Mouse (Mus musculus): ENCODE results near the gene Nup210l.
"Not testable (repeated sequence)": the region's sequence is repeated elsewhere in the genome, so short reads cannot be mapped to it uniquely, and the experiment has no call there.

The Nup210l gene

DNA sequence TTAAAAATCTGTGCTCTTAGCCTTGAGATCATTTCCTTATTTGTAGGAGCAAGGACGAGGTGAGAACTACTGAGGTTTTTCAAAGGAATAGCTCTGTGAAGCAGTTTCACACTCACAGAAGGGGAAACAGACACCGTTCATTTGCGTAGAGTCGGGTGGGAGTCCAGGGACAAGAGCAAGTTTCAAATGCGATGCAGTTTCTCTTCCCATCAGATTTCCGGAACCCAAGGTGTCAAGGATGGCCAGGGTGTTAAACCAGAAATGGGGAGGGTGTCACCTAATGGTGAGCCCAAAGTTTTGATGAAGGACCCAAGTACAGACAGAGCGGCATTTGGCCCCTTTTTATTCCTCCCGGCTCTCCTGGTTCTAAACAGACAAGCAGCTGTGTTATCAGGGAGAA, 127.1 kb downstream of the Nup210l start:
- no peak for DNase-seq

DNA sequence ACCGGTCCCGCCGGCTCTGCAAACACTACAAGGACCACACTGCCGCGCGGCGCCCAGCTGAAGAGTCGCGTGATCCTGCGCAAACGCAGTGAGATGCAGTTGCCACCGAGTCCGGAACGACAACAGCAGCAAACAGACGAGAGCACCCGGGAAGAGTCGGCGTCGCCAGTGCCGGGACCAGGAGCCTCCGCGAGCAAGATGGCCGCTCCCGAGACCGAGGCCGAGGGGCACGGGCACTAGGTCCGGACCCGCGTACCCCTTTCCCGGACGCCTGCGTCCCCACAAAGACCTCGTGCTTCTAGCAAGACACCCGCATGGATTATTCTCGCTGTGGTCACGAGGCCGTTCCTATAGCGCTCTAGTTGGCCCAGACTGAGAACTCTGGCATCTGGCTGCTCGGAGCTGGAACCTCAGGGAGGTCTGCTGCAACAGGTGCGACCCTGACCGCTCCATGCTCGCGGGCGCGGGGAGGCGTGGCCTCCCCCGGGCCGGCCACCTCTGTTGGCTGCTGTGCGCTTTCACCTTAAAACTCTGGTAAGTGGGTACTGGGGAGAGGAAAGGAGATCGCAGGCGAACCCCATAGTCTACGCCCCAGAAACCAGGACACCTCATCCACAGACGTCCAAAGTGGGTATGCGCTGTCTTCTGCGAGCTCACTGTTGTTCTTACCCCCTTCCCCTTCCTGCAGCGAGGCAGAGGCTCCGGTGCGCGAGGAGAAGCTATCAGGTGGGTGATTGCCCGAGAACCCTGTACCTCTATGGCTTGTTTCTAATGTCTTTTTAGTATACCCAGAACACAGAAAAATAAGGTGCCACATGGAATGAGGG, 127.8 kb downstream of the Nup210l start, which contains the start of gene Jtb:
Jtb (plus strand) TSS at position 91 of the 827 bp plus-strand sequence.
- peak; percentile 92 for DNase-seq

DNA sequence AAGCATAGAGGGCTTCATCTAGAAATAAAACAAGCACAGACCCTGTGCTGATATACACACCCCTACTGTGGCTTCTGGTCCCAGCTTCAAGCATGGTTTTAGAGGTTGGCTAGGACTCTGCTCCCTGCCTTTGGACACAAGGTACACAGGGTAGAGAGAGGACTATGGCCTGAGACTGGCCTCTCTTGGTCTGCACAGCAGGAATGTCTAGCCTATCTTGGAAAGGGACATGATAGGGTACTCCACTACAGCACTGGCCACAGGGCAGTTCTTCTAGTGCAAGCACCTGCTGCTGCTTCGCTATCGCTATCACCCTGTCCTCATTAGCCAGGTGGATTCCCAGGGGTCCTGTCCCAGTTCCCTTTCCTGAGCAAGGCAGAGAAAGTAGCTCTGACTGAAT, 137.3 kb downstream of the Nup210l start:
- no peak for DNase-seq

DNA sequence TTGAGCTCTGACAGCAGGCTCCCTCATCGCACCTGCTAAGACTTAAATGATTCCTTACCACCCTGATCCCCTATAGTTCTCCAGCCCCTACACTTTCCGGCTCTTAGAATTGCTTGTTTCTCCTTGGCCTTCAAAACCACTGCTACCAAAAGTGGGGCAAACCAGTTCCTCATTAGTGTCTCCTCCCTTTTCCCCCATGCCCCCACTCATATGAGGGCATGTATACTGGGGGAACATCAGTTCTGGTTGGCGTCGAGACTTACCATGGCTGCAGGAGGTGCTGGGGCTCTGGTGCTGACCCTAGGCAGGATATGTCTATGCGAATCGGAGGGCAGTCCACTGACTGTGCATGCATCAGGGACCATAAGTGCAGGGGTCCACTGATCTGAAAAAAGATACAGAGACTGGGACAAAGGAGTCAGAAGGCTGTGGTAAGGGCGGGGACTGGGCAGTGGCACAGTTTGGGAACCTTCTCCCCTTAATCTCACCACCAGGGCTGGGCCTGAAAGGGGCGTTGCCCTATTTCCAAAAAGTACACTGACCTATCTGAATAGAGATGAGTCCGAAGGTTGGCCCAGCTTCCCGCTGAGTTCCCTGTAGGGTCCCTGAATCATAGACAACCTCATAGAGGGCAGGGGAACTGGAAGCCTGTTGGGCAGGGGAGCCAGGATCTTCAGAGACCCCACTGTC, 137.9 kb downstream of the Nup210l start:
- DNase-seq: no peak

DNA sequence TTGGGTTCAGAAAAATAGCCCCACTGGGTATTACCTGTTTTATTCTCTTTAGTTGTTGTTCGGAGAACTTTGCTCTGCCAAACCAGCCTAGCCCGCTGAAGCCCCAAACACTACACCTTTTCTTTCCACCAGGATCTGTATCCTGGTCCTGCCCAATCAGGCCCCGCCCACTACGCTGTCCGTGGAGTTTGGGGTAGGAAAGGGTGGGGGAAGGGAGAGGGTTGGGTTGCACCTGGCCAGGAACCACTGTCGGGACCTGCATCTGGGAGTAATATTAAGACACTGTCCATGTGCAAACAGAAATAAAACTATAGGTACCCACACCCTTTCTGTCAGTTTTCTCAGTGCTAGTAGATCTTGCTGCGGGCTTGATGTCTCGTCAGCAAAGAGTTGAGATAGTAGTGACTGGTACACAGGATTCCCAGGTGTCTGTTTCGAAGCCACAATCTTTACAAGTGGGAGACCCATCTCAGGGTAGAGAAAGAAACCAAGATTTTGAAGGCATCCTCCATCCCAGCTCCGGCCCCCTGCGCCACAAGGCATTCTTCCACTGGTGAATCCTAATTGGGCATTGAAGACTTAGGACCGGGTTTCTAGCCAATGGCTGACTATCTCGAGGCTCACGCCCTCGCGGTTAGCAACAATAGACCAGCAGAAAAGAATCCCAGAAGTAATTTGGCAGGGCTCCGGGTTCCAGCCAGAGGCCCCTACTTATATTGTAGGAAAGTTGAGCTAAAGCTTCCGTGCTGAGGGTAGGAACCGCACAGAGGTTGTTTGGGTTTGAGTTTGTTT, 139.2 kb downstream of the Nup210l start, which contains the start of gene Creb3l4:
Creb3l4 (minus strand) TSS at position 529 of the 792 bp plus-strand sequence.
- DNase-seq: no peak

DNA sequence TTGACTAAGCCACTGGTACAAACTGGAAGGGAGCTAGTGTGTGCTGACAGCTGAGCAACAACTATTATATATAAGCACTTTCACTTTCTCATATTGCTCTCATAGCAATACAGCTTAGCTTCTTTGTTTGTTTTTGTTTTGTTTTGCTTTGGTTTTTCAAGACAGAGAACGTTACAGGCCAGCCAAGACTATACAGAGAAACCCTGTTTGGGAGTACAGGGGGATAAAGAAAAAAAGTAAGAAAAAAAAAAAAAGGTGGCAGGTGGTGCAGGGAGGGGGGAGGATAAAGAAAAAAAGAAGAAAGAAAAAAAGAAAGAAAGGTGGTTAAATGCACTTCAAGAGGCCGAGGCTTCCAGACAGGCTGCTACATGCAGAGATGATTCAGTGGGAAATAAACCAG, 141.5 kb downstream of the Nup210l start:
- DNase-seq: no peak

DNA sequence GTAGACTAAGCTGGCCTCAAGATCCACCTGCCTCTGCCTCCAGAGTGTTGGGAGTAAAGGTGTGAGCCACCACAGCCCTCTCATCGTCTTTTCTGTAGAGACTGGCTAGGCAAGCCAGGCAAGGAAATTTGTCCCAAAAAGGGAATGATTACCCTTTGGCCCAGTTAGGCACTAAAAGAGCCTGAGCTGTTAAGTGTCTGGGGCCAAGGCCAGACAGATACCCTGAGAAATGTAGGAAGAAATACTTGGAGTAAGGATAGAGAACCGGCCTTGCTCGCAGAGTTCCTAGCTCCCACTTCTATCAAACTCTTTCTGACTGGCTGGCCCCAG, 143.7 kb downstream of the Nup210l start:
- DNase-seq: no peak

DNA sequence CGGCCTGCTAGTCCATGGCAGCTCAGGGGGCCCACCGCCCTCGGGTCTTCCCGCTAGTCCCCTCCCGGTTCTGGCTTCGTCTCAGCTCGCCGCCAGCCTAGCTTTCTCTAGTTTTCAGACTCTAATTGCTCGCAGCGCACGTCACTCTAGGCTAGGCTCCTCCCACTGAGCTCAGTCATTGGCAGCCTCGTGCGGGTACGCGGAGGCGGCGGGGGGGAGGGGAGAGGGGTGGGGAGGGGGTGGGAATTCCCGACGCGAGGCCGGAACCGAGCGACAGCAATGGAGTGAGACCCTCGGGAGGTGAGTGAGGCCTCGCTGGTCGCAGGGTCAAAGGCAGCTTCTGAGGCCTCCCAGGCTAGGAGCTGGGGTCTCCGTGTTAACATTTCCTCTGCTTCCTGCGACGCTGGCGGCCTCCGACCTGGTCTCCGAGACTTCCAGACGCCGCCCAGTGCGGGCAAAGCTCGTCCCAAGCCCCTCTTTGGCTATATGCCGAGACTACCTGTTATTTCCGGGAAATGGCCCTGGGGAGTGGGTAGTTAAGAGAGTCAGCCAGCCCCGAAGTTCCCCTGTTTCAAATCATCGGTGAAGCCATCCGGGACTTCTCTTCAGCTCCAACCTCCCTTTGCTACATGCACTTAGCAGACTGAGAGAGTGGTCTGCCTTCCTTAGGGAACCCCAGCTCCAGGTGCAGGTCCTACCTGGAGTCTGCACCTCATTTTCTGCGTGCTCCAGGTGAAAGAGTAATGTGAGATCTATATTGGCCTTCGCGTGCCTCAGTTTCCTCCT, 144.2 kb downstream of the Nup210l start, which contains the start of gene Slc39a1:
Slc39a1 (plus strand) TSS at position 213 of the 786 bp plus-strand sequence.
- peak; percentile 93 for DNase-seq

DNA sequence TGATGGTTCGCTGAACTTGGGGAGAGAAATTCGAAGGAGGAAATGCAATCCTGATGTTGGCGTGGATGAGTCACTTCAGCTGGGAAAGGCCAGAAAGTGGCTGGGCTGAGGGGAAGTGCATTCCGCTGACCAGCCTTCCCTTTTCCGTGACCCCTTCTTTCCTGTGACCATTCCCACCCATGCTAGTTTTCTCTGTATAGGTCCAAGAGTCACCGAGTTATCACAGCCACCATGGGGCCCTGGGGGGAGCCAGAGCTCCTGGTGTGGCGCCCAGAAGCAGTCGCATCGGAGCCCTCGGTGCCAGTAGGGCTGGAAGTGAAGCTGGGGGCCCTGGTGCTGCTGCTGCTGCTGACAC, 144.8 kb downstream of the Nup210l start:
- DNase-seq: peak; percentile 29

DNA sequence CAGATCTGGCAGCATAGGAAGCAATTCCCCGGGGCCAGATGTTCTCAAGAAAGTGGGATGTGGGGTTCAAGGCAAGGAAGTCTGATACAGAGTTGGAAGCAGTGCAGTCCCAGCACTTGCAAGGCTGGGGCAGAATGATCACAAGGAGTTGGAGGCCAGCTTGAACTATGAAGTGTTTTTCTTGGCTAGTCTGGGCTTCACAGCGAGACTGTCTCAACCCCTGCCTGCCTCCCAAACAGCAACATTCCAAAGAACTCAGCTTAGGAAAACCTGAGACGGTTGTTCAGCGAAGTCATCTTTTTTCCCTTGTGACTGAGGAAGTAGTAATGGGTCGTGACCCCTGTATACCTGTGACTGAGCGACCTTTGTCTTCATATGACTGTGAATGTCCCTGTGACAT, 146.9 kb downstream of the Nup210l start:
- DNase-seq: no peak

DNA sequence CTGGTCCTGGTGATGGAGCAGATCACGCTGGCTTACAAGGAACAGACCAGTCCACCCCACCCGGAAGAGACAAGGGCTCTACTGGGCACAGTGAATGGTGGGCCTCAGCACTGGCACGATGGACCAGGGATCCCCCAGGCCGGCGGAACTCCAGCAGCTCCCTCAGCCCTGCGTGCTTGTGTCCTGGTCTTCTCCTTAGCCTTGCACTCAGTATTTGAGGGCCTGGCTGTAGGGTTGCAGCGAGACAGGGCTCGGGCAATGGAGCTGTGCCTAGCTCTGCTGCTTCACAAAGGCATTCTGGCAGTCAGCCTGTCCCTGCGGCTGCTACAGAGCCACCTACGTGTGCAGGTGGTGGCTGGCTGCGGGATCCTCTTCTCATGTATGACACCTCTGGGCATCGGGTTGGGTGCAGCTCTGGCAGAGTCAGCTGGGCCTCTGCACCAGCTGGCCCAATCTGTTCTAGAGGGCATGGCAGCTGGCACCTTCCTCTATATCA, 147.8 kb downstream of the Nup210l start:
- DNase-seq: not testable (repeated sequence)

DNA sequence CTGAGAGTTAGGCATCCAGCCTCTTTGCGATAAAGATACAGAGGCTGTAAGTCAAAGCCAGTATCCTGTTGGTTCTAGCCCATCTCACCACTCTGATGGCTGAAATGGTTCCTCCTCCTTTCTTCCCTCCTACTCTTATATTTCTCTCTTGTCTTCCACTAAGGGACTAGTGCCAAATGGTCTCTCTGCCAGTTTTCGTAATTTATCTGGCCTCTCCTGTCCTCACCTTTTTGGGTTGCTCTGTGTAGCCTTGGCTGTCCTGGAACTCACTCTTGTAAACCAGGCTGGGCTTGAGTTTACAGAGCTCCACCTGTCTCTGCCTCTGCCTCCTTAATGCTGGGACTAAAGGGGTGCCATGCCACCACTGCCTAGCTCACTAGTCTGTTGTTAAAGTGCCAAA, 148.7 kb downstream of the Nup210l start:
- not testable (repeated sequence) for DNase-seq

DNA sequence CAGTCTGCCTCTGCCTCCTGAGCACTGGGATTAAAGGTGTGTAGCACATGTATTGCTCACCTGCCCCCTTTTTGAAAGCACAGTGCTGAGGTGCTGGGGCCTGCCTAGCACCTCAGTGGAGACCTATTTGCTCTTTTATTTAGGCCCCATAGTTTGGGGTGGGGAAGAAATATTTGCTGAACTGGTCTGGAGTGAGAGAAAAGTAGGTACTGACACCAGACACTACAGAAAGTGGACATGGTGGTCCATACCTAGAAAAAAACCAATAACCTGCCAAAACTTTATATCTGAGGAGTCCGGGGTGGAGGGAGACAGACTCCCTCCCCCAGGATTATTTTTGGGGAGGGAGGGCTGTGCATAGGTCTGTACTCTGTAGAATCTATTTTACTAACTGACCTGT, 149.2 kb downstream of the Nup210l start:
- not testable (repeated sequence) for DNase-seq

DNA sequence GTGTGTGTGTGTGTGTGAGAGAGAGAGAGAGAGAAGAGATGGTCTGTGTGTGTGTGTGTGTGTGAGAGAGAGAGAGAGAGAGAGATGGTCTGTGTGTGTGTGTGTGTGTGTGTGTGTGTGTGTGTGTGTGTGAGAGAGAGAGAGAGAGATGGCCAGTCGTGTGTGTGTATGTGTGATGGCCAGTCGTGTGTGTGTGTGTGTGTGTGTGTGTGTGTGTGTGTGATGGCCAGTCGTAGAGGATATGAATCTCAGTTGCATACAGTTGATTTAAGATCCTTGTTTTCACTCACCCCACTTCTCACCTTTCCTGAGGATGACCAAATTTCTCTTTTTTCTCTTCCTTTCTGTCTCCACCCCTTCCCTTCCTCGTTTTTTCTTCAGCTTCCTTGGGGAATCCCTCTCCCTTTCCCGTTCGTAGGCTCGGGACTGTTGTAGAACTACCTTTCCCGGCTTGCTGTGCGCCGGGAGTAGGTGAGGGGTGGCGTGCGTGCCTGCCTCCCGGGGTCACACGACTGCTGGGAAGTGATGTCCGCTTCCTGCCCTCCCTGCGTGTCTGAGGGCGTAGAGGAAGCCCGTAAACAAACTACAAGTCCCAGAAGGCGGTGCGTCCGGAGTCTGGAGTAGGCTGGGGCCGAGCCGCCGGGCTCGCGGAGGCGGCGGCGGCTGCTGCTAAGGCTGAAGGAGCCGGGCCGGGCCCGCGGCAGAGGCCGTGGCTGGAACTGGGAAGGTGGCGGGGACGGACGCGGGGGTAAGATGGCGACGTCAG, 149.9 kb downstream of the Nup210l start, which contains the start of gene Crtc2:
Crtc2 (plus strand) TSS at position 511 of the 766 bp plus-strand sequence.
- peak; percentile 93 for DNase-seq

DNA sequence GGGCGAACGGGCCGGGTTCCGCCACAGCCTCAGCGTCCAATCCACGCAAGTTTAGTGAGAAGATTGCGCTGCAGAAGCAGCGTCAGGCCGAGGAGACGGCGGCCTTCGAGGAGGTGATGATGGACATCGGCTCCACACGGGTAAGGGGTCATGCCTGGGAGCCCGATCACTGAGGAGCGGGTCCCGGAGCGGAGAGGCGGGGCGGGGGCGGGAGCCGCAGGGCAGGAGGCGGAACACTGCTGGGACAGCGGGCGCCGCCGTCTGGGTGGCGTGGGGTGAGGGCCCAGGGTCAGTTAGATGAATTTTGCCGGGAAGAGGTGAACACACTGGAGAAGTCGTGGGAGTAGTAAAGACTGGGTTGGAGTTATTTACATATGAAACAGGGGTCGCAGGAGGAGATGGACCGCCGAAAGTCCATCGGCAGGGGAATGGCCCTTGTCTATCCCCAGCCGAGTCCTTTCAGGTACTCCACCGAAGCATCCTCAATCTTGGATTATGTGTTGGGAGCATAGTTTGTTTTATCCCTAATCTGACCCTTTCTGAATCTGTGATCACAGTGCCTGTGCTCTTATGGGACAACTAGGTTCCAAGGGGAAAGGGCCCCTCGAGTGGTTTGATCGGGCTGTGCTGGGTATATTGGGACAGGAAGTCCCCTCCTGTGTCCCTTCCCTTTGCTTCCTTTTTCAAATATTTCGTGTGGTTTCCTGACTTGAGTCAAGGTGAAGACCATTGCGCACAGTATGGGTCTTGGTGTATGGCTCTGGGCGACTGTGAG, 150.7 kb downstream of the Nup210l start:
- peak; percentile 34 for DNase-seq

DNA sequence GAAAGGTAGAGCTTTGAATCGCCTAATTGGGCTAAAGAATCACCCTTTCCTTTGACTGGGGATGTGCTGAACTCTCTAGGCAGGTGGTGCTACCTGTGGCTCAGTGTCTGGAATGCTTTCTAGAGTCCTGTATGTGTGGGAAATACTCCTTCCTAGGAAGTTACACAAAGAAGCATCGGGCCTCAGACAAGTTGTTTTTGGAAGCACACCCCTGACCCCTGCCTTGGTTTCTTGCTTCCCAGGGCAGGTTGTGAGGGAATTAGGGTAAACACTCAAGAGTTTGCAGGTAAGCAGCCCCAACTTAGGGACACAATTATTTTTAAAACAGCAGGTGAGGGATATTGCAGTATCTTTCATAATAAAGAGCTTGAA, 151.2 kb downstream of the Nup210l start:
- DNase-seq: no peak

DNA sequence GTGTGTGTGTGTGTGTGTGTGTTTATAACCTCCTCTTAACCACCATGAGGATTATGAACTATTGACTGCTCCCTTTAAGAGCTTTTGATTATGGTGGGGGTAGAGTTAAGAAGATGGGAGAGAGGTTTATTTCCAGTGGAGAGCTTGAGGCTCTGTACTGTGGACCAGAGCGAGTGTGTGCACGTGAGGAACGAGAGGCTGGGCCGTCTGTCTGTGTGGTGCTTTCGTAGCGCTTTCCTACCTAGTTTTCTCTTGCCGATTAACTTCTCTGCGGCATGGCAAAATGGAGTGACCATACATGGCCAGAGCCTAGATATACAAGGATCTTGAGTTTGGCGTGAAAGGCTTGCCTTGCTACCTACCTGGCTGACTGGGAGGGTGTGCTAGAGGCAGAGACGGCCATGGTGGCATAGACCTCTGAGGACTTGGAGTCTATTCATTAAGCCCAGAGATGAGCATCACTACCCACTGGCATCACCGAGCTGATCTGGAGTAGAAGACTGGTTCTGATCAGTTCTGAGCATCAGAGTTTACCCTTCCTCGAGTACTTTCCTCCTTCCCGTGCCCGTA, 151.9 kb downstream of the Nup210l start:
- no peak for DNase-seq

DNA sequence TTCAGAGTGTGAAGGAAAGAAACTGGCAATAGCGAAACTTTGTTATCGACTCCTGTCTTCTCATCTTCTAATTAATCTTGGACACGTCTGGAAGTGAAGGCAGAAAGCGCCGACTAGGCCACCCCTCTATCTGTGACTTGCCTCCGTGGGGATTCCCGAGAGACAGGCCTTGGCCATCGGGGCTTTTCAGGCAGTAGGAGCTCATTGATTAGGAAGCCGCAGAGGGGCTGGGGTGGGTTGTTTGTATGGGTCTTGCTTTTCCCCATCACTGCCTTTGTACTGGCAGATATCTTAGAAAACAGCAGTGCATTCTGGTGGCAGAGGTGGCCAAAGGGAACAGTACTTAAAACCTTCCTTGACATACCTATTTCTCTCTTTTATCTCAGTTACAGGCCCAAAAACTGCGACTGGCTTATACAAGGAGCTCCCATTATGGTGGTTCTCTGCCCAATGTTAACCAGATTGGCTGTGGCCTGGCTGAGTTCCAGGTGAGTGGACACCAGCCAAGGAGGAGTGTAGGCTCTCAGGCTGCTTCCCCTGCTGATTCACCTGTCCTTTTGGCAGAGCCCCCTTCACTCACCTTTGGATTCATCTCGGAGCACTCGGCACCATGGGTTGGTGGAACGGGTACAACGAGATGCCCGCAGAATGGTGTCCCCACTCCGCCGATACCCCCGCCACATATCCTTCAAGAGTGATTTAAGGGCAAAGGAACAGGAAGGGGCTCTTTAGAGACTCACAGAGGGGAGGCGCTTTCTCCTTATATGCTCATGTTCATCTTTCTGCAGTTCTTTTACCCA, 153.0 kb downstream of the Nup210l start:
- no peak for DNase-seq

DNA sequence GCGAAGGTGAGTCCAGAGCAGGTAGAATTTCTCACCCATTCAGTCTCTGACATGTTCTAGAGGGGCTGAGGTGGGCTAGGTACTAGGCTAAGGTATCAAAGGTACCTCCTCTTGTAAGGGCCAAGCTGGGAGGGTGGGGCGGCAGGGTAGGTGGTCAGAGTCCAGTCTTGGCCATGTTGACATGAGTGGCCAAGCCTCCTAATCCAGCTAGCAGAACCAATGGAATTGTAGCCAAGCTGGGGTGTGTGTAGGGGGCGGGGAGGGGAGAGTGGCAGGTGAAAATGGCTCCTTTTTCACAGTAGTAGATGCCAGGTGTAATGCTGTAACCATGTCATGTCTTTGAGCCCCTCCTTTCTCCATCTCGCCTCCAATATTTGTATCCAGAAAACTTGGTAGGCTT, 154.6 kb downstream of the Nup210l start:
- no peak for DNase-seq

All from thymus, postnatal 25 days (tissue).